Mouse (Mus musculus) heart, embryonic 14.5 days (tissue): ENCODE results near the gene Ikzf2. TPM values are rescaled to one million over a fixed set of nuclear protein-coding genes. Genes with fewer than 3 reads are reported as not detected.
A peak's percentile ranks its signal among the peaks of the same experiment; 100 is the strongest.

Experiments used
- ATAC-seq: fragments of 200-750 bp; cut with Nextera tagmentation; 2 replicates; pipeline ENCODE4 v1.8.0; 2017; ENCODE audit warnings: low read depth, moderate TSS enrichment; ENCODE audit not compliant: insufficient number of reproducible peaks, insufficient read depth, low FRiP score
- H3K27ac ChIP-seq, 2 experiments: fragments of 200-500 bp in 1 of 2; fragments of 300-500 bp in 1 of 2; sonication (generic) in 1 of 2; replicated peaks in 1 of 2; 2 replicates each; pipeline ENCODE4 v1.5.1; 2012 to 2014; ENCODE audit warnings: low read depth in 2 of 2, low read length in 2 of 2, control low read depth in 1 of 2, mild to moderate bottlenecking in 1 of 2, mixed read lengths in 1 of 2; ENCODE audit not compliant: control insufficient read depth in 1 of 2, insufficient read depth in 1 of 2
- H3K27me3 ChIP-seq: fragments of 300-500 bp; sonication (generic); 2 replicates; pipeline ENCODE4 v1.6.1; 2014; ENCODE audit warnings: mild to moderate bottlenecking, low read length, control low read depth; ENCODE audit not compliant: control insufficient read depth, insufficient read depth
- H3K36me3 ChIP-seq: fragments of 300-500 bp; sonication (generic); 2 replicates; pipeline ENCODE4 v1.6.1; 2014; ENCODE audit warnings: mild to moderate bottlenecking, control low read depth, low read length, mixed read lengths; ENCODE audit not compliant: control insufficient read depth, insufficient read depth
- H3K4me1 ChIP-seq, 2 experiments: fragments of 200-500 bp in 1 of 2; fragments of 300-500 bp in 1 of 2; sonication (generic) in 1 of 2; 2 replicates each; pipeline ENCODE4 v1.6.1; 2012 to 2014; ENCODE audit warnings: low read length in 2 of 2, control low read depth in 1 of 2, mixed read lengths in 1 of 2; ENCODE audit not compliant: control insufficient read depth in 2 of 2, insufficient read depth in 2 of 2
- H3K4me2 ChIP-seq: fragments of 300-500 bp; sonication (generic); 2 replicates; pipeline ENCODE4 v1.6.1; 2014; ENCODE audit warnings: mild to moderate bottlenecking, low read length
- H3K4me3 ChIP-seq, 2 experiments: fragments of 200-500 bp in 1 of 2; fragments of 300-500 bp in 1 of 2; sonication (generic) in 1 of 2; 2 replicates each; pipeline ENCODE4 v1.5.1; 2012 to 2014; ENCODE audit warnings: low read length in 2 of 2, mild to moderate bottlenecking in 2 of 2, control low read depth in 1 of 2, low read depth in 1 of 2, moderate library complexity in 1 of 2; ENCODE audit not compliant: control insufficient read depth in 1 of 2, insufficient read depth in 1 of 2
- H3K9ac ChIP-seq: fragments of 300-500 bp; sonication (generic); 2 replicates; pipeline ENCODE4 v1.6.1; 2014; ENCODE audit warnings: mild to moderate bottlenecking, low read length
- H3K9me3 ChIP-seq: fragments of 300-500 bp; sonication (generic); 2 replicates; pipeline ENCODE4 v1.6.1; 2016; ENCODE audit warnings: low read length, control low read depth; ENCODE audit not compliant: control insufficient read depth
- WGBS: fragments of 180-500 bp; shearing (Covaris S2); extraction: QIAGEN DNeasy Blood & Tissue Kit; methylation state at CpG from one replicate; pipeline ENCODE4 v1.1.7; 2014; 5-methylcytosine and 5-hydroxymethylcytosine counted together
- polyA plus RNA-seq: library from polyadenylated mRNA; unstranded; fragments of >200 nt; fragmentation: Nextera tagmentation; extraction: Ambion mirVana; gene quantifications from 2 replicates; pipeline ENCODE4 v1.2.1, GENCODE M21; 2014

Ikzf2 gene
- polyA plus RNA-seq, 1 experiment from 2014 or later: 3.3 TPM

DNA sequence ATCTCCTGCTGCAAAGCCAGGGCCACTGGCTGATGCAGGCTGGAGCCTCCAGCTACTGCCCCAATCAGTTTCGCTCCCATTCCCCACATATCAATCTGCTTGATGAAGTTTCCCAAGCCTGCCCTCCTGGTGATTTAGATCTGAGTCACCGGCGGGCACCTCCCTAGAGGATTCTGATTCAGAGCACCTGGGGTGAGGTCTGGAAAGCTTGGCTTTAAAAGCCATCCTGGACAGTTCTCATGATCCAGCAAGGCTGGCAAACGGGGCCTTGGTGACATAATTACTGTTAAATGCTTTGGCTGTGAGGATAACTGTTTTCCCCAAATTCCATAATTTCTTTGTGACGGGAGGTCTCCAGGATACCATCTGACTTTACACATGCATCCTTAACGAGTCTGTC is 29.0 kb downstream of the Ikzf2 start:
- Histone ChIP-seq H3K27ac (no peak overlapping the region), H3K4me3 (no peak overlapping the region), H3K27me3 (no peaks in the 10 kb centered on the region), H3K4me1 (peaks cover 6 to 8% of the 10 kb centered on the region in 2 experiments; a peak in 2 of 4 replicates), H3K4me2 (no peak overlapping the region), H3K9ac (no peak overlapping the region), H3K9me3 (no peaks in the 10 kb centered on the region), H3K36me3 (no peaks in the 10 kb centered on the region)
- 49% methylated on average over 6 of the region's 6 CpGs for WGBS
- ATAC-seq: no peak

DNA sequence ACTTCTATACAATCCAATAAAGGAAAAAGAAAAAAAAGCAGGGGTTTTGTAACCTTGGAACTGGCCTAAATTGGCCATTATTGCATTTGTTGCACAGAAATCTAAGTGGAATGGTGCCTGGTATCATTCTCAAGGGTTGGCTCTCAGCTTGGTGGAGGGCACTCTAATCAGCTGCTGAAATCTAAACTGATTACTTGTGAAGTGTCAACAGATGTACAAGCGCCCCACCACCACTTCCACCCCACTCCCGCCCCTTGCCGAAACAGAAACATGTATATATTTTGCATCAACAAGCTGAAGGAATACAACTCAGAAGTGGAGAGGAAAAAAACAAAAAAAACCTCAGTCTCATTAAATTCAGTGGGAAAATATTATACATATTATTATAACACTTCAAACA is 29.6 kb downstream of the Ikzf2 start:
- no peaks in the 10 kb centered on the region for H3K36me3 ChIP-seq
- H3K4me2 ChIP-seq: 0 out of 2 replicates have a peak overlapping the region, but pooled peaks have one; percentile 46
- no peak for ATAC-seq
- WGBS: 89% methylated on average over 3 of the region's 3 CpGs
- H3K27me3 ChIP-seq: no peaks in the 10 kb centered on the region
- no peaks in the 10 kb centered on the region for H3K9me3 ChIP-seq
- peaks cover 6 to 8% of the 10 kb centered on the region in 2 experiments; a peak in 2 of 4 replicates for H3K4me1 ChIP-seq
- no peak overlapping the region for H3K27ac ChIP-seq
- H3K4me3 ChIP-seq: no peak overlapping the region
- H3K9ac ChIP-seq: no peak overlapping the region

DNA sequence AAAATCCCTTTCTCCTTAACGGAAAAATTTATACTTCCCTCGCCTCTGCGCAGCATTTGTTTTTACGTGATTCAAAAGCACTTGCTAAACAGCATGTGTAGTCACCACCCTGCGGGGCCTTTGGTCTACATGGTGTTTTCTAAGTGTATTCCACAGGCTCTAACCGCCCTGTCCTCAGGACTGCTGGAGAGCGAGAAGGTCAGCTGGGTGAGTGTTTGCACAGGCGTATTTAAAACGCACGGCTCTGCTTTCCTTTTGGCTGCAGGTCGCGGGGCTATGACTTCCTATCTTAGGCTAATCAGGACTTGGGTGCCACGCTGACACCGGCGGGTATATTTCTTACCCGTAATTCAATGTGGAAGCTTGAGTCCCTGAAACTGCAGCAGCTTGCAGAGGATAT is 30.1 kb downstream of the Ikzf2 start:
- no peak overlapping the region for H3K4me3 ChIP-seq
- no peak for ATAC-seq
- no peaks in the 10 kb centered on the region for H3K27me3 ChIP-seq
- peak overlapping the region; percentile 46 for H3K4me2 ChIP-seq
- H3K9ac ChIP-seq: no peak overlapping the region
- H3K4me1 ChIP-seq: peaks cover 6 to 8% of the 10 kb centered on the region in 2 experiments; a peak in 2 of 4 replicates
- 28% methylated on average over 16 of the region's 16 CpGs for WGBS
- H3K36me3 ChIP-seq: no peaks in the 10 kb centered on the region
- H3K27ac ChIP-seq: no peak overlapping the region; a peak in 1 of 4 replicates
- no peaks in the 10 kb centered on the region for H3K9me3 ChIP-seq

DNA sequence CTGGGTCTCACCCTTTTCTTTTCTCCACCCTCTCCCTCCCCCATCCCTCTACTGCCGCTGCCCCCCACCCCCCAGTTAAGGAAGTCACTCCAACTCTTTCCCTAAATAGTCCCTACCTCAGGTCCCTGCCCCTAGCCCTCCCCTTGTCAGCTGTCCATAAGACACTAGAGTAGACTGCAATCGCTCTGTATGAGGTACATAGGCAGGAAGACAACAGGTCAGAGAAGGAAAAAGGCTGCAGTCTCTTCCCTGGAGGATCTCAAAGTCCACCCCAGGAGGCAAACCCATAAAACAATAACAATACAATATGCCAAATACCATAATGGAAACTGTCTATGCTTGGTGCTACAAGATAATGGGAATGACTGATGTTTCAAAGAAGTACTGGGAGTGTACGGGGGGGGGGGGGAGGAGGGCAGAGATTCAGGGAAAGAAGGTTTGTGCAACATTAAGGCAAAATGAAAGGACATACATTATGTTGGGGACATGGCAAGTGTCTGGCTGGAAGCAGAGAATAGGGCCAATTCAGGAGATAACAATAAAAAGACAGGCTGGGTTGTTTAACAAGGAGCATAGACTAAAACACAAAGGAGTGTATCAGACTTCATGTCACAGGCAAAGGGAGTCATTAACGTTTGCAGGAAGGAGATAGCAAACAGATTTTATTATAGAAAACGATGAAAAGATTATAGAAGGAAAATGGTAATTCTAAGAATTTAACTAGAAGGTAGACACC is 30.8 kb downstream of the Ikzf2 start:
- ATAC-seq: no peak
- H3K27ac ChIP-seq: no peak overlapping the region
- H3K4me2 ChIP-seq: no peak overlapping the region
- WGBS: 45% methylated on average over 5 of the region's 5 CpGs
- no peak overlapping the region for H3K9ac ChIP-seq
- H3K36me3 ChIP-seq: no peaks in the 10 kb centered on the region
- H3K27me3 ChIP-seq: no peaks in the 10 kb centered on the region
- no peak overlapping the region for H3K4me3 ChIP-seq
- H3K4me1 ChIP-seq: peaks cover 6 to 8% of the 10 kb centered on the region in 2 experiments; a peak in 2 of 4 replicates
- H3K9me3 ChIP-seq: no peaks in the 10 kb centered on the region

DNA sequence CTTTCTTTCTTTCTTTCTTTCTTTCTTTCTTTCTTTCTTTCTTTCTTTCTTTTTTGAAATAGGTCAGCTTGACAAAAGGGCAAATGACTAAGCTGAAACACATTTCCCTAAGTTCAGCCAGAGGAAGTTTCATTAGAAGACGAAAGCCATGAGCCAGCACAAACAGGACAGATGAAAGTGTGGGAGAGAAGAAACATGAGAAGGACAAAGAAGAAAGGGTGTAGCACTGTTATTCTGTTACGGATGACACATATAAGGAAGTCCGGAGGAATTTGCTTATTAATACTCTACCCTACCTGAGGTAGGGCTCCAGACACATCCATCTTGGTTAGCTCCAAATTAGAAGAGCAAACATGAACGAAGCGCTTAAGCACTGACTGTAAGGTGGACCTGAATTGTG is 31.7 kb downstream of the Ikzf2 start:
- WGBS: 80% methylated on average over 5 of the region's 5 CpGs
- no peak overlapping the region for H3K4me2 ChIP-seq
- H3K27me3 ChIP-seq: no peaks in the 10 kb centered on the region
- H3K9me3 ChIP-seq: no peaks in the 10 kb centered on the region
- ATAC-seq: no peak
- no peaks in the 10 kb centered on the region for H3K36me3 ChIP-seq
- H3K4me1 ChIP-seq: peaks cover 6 to 8% of the 10 kb centered on the region in 2 experiments; a peak in 2 of 4 replicates
- H3K4me3 ChIP-seq: no peak overlapping the region
- no peak overlapping the region for H3K9ac ChIP-seq
- H3K27ac ChIP-seq: no peak overlapping the region

DNA sequence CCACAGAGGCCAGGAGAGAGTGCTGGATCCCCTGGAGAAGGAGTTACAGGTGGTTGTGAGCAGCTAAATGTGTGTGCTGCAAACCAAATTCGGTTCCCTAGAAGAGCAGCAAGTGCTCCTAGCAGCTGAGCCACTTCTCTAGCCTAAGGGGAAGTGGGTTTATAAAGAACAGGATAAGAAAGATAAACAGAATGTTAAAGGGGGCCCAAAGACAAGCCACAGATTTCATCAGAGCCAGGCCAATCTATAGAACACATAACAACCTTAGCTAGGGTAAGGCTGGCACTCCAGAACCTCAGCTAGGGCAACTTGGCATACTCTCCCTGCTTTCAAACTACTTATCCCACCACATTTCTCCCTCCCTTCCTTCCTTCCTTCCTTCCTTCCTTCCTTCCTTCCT is 32.1 kb downstream of the Ikzf2 start:
- no peaks in the 10 kb centered on the region for H3K36me3 ChIP-seq
- H3K27ac ChIP-seq: no peak overlapping the region
- no peaks in the 10 kb centered on the region for H3K9me3 ChIP-seq
- H3K27me3 ChIP-seq: no peaks in the 10 kb centered on the region
- WGBS: 64% methylated on average over 1 of the region's 1 CpGs
- peaks cover 3 to 4% of the 10 kb centered on the region in 2 experiments; a peak in 2 of 4 replicates for H3K4me1 ChIP-seq
- no peak overlapping the region for H3K4me2 ChIP-seq
- H3K9ac ChIP-seq: no peak overlapping the region
- H3K4me3 ChIP-seq: no peak overlapping the region
- ATAC-seq: no peak

DNA sequence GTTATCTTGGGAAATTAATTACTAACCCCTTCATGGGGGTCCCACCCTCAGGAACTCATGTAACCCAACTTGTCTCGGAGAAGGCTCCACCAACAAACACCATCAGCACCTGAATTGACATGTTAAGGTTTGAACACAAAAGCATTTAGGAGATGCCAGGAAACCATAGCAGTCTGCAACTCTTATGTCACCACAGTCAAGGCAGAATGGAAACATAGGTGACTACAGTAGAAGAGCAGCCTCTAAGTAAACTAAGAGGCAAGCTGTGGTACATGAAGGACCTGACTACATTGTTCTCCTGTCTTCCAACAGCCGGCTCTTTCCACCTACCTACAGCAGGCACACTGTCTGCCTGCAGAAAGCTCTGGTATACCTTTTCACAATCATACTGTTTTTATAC is 33.6 kb downstream of the Ikzf2 start:
- Histone ChIP-seq H3K9me3 (no peaks in the 10 kb centered on the region), H3K4me3 (no peak overlapping the region), H3K36me3 (no peaks in the 10 kb centered on the region), H3K9ac (no peak overlapping the region), H3K4me1 (peaks cover 0 to 3% of the 10 kb centered on the region in 2 experiments; a peak in 1 of 4 replicates), H3K27ac (no peak overlapping the region), H3K27me3 (no peaks in the 10 kb centered on the region), H3K4me2 (no peak overlapping the region)
- ATAC-seq: no peak
- WGBS: 76% methylated on average over 2 of the region's 2 CpGs

DNA sequence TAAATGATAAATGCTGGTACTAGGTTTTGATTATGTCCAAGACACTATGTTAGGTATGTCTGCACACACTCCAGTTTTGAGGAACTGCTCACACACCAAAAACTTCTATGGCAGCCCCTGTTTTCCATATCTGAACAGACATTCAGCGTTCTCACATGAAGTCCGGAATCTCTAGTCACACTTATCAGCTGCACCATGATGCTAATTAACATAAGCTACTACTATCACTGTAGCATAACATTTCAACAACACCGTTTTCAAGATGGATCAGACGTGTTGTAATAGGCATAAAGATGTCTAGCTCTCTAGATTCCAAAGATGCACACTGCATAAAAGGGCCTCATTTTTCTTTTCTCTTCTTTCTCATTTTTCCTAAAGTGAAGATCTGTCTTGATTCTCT is 43.9 kb downstream of the Ikzf2 start:
- H3K4me2 ChIP-seq: no peak overlapping the region
- no peaks in the 10 kb centered on the region for H3K9me3 ChIP-seq
- no peaks in the 10 kb centered on the region for H3K27me3 ChIP-seq
- H3K27ac ChIP-seq: no peak overlapping the region
- H3K4me3 ChIP-seq: no peak overlapping the region
- 69% methylated on average over 4 of the region's 4 CpGs for WGBS
- ATAC-seq: no peak
- H3K4me1 ChIP-seq: no peaks in the 10 kb centered on the region
- no peaks in the 10 kb centered on the region for H3K36me3 ChIP-seq
- no peak overlapping the region for H3K9ac ChIP-seq
